Mouse (Mus musculus) skeletal muscle tissue, adult 2 months (tissue): ENCODE data around the gene D130052B06Rik.

Experiments
- DNase-seq: peaks from one replicate; pipeline ENCODE4 v3.0.0-alpha.2; 2012; ENCODE audit warnings: low read depth, low spot score

The D130052B06Rik gene

DNA sequence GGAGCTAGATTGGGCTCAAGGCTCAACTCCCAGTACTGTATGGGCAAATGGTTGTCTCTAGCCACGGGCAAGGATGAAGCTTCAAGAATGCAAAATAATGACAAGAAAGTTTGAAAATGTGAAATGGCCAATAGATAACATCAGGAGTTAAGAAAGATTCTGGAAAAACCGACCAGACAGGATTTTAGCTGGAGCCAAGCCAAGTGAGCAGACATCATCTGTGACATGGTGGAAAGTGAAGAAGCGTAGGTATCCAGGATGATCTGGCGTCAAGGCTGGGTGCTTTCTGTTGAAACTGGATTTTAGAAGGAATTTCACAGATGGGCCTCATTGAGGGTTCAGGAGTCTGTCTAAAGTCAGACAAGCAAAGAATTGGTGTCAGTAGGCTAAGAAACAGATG is at the start of gene D130052B06Rik:
TSS of gene D130052B06Rik (plus strand) at position 317 of the 400 bp plus-strand sequence.
- DNase-seq: no peak

DNA sequence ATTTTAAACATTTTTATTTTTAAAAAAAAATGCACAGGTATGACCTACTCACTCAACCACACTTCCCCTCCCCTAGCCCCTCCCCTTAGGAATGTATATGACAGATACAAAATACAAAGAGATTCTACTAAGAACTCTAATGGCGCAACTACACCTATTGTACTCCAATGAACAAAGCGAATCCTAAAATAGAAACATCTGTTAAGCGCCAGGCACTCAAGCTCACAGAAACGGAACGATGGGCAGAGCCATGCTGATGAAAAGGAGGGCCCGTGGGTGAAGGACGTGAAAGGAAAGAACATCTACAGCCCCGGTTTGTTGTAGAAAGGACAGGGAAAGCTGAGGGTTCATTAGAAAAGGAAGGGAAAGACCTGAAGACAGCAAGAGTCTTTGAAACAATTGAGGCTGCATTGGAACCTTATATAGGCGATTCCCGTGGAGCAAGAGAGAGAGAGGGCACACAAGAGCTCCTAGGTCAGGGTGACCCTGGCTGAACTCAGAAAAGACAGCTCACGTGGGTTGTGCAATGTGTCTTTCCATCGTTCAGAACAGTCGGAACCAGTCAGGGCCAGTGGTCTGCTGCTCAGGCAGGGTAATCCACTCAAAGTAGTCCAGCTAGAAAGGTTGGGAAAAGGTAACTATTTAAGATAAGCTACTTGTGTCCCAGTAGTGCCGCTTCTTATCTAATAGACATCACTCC is 48.1 kb upstream of the D130052B06Rik start:
- DNase-seq: no peak

DNA sequence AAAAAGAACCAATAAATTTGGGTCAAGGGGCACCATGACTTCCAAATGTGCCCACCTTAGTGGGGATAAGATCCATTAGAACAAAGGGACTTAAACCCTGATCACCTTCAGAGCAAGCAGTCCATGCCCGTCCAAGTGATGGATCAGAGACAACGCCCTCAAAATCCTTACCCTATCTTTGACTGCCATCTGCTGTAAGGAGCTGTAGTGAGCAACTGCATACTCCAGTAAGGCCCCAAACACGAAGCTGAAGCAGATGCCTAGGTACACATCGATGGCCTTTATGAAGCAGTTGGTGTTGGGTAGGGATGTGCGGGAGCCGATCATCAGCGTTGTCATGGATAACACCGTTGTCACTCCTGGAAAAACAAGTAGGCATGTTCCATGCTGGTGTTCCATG is 45.0 kb upstream of the D130052B06Rik start:
- DNase-seq: no peak

DNA sequence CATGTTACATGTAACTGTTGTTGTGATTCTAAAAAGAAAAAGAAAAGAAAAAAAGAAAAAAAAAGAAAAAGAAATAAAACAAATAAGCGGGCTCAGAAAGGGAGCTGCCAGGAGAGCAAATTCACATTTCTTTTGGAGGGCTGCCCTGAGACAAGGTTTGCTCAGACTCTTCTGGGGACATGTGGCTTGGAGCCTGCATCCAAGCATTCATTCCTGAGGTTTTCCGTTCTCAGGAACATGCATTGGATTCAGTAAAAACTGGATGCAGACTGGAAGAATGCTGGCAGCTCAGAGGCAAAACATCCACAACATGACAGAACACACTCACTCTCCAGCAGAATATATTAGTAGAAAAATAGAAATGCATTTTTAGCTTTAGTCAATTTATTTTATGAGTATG is 35.2 kb upstream of the D130052B06Rik start:
- DNase-seq: no peak

DNA sequence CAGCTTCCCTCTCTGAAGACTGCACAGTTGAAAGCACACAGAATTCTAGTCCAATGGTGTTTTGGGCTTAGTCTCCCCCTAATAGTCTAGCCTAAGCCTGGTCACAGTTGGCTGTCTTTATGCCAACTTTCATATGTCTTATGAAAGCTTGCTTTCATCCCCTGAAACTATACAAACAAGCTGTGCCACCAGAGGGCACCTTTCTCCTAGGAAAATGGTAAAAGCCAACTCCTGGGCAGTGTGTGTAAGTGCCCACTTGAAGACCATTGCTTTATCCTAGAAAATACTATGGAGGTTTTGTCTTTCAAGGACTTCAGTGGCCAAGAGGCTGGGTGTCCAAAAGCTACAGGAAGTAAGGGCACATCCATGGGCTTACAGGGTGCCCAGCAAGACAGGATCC is 28.7 kb upstream of the D130052B06Rik start:
- DNase-seq: no peak

DNA sequence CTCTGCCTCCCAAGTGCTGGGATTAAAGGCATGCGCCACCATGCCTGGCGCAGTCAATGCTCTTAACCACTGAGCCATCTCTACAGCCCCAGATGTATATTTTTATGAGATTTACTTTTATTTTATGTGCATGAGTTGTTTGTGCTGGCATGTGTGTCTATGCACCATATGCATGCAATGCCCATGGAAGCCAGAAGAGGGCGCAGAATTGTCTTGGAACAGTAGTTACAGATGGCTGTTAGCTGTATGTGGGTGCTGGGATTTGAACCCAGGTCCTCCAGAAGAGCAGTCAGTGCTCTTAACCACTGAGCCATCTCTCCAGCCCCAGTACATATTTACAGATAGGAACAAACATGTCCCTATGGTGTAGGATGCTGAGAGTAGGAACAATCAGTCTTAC is 24.2 kb upstream of the D130052B06Rik start:
- no peak for DNase-seq

DNA sequence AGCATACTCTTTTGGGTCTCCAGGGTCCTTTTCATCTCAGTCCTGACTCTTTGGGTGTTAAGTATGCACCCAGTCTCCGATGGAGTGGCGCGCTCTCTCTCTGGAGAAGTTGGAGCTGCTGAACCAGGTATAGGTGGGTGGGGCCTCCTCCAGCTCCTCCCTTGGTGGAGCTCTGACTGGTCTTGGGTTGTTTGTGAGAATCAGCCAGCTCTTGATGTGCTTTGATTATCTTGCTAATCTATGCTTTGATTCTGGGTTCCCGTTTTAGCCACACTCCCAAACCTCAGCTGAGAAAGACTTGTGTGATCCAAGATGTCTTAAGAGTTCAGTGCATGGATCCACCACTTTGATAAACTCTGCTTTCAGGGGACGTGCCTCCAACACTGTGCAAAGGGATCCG is 20.2 kb upstream of the D130052B06Rik start, which contains the start of gene Gabrp:
TSS of gene Gabrp (minus strand) at position 101 of the 400 bp plus-strand sequence.
- DNase-seq: no peak

DNA sequence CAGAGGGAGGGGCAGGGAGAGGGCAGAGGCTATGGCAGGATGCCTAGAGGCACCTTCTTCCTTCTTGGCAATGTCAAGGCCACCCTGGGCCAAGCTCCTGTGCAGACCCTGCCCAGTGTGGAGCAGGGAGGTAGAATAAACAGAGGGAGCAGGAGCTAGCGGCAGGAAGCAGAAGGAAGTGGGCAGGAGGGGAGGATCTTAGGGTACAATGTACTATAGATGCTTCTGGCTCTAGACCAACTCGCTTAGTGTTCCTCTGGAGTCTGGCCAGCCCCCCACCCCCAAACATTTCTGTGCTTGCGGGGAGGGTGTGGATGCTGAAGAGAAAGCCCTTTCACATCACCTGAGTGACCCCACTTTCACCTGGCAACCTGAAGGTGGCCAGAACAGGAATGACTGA is 19.5 kb upstream of the D130052B06Rik start:
- no peak for DNase-seq

DNA sequence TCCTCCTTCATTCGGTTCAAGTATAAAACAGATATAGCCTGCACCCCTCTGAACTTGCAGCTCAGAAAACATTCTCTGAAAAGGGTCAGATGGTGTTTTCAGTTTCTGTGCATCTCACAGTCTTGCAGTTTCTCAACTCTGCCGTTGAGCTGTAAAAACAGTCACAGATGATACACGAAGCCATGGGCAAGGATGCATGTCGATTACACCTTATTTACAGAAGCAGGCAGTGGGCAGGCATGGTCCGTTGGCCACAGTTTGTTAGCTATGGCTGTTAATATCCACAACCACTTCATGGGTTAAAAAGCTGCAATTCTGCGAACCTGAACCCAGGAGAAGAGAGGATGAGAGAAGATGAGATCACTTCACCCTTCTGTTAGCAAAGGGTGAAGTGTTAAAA is 12.5 kb upstream of the D130052B06Rik start:
- DNase-seq: no peak

DNA sequence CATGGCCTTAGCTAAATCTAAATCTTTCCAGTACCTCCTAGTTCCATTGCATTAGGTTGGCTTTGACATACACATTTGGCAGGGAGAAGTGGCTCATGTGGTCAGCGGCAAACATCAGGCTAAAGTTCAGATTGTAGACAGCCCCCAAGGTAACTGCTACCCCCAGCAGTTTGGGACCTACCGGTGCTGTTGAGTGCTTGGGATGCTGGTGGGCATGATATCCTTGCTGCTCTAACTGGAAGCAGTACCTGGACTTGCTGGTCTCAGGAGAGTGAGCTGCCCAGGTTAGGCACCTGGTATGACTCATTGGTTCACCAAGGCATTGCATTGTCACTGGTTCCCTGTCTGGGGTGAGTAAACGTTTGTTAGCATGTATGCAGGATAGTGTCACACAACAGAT is 8.3 kb upstream of the D130052B06Rik start:
- DNase-seq: no peak

DNA sequence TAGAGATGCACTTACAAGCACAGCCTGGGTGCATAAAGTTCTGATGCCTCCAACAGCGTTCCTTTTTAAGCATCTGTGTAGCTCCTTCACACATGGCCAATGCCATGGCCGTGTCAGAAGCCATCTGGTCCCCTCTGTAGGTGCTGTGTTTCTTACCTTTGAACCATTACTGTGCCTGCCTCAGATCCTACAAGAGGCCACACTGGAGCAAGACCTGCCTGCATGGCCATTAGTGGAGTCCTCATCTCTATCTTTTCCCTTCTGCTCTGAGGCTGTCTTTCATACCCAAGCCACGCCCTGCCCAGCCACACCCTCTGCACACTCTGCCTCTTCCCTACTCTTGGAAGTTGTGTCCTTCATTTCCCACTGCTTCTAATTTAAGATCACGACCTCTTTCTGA is 6.3 kb upstream of the D130052B06Rik start:
- DNase-seq: no peak

DNA sequence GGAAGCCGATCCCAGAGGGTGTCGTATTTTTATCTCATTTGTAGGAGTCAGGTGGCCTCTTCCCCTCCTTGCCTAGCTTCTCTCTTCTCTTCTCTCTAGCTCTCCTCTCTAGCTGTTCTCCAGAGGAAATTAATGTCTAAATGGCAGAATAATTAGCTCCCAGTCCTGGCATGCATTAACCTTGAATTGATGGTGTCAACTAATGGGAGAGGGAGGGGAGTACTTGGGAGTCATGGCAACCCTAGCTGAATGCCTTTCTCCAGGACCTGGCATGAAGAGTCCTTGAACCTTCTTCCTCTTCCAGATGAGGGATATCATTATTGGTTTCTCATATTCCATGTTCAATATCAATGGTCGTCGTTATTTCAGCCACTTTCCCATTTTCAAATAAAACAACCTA is 2.4 kb upstream of the D130052B06Rik start:
- no peak for DNase-seq

DNA sequence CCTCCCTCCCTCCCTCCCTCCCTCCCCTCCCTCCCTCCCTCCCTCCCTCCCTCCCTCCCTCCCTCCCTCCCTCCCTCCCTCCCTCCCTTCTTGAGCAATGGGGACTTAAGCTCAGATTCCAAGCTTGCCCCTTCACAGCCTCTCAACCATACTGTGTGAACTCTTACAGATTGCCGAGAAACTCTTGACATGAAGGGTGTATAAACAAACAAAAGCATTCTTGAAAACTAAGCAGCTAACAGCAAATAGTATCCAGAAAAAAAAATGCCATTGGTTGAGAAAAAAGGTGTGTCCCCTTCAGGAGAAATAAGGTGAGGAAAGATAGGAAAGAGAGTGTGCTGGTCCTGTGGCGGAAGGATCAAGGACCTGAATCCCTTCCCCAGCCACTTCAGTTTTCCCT is 4.1 kb downstream of the D130052B06Rik start:
- no peak for DNase-seq

DNA sequence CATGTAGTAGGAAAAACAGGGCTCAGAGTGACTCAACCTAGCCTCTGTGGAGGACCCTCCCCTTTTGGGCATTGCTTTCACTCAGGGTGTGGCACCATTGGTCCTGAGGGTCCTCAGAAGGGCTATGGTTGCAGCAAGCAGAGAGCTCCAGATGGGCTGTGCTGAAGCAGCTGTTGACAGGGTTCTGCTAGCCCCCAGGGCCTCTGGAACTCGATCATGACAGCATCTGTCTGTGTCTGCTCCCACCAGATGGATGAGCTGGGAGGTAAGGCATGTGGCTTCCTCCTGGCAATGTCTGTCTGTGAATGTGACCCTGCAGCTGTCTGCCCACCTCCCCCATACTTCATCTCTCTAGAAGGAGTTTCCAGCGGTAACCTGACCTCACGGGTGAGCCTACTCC is 8.7 kb downstream of the D130052B06Rik start:
- no peak for DNase-seq

DNA sequence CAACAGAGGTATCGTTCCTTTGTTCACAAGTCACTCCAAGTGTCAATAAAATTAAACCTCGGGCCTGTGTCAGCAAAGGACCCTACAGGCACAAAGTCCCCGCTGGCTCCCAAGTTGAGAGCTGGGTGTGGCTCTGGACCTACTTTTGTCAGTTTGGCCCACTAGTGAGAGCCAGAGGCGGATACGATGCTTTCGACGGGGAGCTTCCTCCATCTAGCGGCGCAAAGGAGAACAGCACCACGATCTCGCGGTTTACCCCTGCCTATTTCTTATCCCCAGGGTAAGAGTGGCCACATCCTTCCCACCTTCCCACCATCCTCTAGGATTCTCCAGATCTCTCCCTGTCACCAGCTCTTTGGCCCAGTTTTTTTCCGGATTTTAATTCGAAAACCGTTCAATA is 15.1 kb downstream of the D130052B06Rik start:
- peak; percentile 19 for DNase-seq

DNA sequence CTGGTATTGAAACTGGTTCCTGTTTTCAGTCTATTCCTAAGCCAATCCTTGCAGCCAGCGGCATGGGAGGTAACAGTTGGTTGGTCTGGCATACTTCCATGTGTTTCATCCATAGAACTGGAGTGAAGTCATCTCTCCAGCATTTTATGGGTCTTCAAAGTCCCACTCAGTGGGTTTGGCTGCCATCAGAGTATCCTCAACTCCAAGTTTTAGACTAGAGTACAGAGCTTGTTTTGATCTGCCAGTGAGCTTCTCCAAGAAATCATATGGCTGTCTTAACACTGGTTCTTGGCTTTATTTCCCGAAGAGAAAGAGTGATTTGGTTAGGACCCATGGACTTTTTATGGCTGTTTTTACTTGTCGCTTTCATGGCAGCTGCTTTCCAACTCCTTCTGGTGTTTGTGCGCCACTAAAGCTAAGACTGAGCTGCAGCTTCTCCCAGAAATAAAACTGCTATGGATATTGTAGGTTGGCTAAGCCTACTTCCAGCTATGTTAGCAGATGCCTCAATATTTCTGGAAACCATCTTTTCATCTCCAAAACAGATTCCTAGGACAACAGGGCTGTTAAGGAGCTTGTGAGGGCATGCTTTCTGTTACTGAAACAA is 28.1 kb downstream of the D130052B06Rik start:
- no peak for DNase-seq

DNA sequence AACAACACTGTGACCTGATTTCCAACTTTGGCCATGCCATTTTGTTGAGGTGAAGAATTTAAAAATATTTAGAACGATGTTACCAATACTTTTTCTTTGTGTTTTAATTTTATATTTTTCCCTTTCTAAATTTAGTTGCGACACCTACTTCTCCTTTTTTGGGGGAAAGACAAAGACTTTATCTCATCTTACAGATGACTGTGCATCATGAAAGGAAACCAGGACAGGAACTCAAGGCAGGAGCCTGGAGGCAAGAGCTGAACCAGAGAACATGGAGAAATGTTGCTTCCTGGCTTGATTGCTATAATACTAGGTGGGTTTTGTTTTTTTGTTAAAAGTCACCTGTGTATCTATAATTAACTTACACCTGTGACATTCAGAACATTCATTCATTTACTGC is 38.0 kb downstream of the D130052B06Rik start:
- DNase-seq: no peak

DNA sequence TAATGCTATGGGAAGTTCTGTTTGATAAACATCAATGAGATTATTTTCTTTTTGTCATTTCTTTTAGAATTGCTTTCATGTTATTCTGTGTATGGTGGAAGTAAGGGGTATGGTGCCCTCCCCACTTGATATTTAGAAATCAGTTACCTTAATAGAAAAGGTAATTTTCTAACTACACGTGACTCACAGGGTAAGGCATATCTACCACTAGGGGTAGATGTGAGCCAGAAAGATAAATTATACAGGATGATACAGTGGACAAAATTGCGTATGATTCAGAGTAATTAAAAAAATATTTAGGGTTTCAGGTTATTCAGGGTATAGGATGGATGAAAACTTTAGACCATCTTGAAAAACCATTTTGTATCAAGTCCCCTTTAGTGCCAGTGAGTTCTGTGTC is 50.3 kb downstream of the D130052B06Rik start:
- no peak for DNase-seq

DNA sequence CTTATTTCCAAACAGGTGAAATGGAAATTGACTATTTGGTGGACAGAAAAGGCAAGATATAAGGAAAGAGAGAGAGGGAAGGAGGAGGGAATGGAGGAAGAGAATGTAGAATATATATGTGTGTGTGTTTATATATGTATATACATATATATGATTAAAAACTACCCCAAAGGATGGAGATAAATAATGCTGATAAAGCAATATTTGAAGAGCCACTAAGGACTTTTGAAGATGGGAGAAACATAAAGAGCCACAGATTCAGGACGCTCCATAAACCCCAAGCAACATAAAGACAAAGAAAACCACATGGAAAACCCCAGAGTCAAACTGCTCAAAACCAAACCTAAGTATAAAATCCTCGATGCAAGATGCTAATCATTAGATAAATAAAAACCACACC is 55.4 kb downstream of the D130052B06Rik start:
- no peak for DNase-seq

DNA sequence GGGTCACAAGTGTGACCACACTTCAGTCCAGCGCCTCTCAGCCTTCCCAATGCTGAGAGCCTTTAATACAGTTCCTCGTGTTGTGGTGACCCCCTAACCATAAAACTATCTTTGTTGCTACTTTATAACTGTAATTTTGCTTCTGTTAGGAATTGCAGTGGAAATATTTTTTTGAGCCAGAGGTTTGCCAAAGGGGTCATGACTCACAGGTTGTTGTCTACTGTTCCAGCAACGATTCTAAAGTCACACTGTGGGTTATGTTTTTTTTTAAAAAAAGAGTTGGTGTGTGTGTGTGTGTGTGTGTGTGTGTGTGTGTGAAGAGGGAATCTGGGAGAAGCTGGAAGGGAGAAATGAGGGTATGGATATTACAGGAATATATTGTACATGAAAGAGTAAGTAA is 56.1 kb downstream of the D130052B06Rik start:
- DNase-seq: no peak

DNA sequence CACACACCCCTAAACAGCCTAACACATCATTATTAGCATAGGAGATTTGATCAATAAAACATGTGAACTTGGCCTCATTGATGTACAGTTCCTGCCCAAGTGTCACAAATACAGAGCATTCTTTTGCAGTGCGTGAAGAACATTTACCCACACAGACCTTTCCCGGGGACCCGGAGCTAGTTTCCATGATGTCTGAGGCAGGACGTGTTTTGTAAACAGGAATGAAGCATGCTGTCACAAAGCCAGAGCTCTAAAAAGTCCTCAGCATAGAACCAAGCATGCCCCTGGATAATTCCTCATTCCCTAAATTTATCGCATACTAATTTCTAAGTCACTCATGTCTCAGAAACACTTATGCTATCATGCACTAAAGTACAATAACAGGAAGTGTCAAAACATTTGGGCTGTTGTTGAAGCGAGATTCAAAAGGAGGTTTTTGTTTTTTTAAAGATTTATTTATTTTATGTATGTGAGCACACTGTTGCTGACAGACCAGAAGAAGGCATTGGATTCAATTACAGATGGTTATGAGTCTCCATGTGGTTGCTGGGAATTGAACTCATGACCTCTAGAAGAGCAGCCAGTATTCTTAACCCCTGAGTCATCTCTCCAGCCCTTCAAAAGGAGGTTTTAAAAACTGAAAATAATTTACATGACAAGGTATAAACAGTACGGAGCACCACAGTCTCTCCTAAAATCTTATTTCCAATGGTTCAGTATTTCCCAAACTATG is 56.9 kb downstream of the D130052B06Rik start:
- DNase-seq: no peak

DNA sequence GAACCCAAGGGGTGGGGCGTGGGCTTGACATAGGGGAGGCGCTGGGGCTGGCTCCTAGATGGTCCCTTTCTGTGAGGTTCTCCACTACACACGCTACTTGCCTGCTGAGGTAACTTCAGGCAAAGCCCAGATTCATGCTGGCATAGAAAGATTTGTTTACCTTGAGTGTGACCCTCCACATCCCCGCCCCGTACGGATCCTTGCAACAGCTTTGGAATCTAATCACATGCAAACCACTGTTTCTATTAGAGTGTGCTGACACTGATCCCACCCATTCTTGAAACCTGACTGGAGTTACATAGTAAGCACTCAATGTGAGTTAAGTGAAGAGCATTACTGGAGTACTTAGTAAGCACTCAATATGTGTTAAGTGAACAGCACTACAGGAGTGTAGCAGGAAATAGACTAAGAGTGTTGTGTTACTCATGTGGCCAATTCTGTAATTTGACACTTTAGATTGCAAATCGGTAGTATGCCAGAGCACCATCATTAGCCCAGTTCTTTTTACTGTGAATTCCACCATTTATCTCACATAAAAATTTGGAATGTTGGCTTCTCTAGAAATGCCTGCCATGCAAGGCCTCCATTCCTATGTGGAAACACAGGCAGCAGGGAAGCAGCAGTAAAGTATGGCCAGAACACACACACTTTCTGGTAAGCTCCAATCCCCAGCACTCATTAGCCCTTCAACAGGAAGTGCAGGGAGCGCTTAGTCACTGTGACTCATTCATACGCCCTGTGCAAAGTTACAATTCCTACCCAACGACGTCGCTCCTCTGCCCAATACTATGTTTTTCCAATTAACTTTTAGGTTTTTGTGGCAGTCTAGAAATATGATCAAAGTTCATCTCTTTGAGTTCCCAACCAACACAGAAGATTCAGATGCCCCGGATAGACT is 61.2 kb downstream of the D130052B06Rik start:
- no peak for DNase-seq
